ENCODE assay signal across 16 mouse cellular contexts in genomic region chr3:98028936-98029335, GRCm38 (mm10). TPM values are rescaled to one million over a fixed set of nuclear protein-coding genes. Genes with fewer than 3 reads are reported as not detected.
DNase-seq lines count a peak whose midpoint lies in the region; ATAC-seq and TF ChIP-seq lines count a peak whose summit lies in the region.
"Had no signal": no experiment of that assay in that cellular context is flagged by ENCODE, and none has a peak within 500 bp of the region (broad histone marks: within the 10 kb centered on the region; RNA-seq: fewer than 3 reads in every experiment).

No protein-coding gene starts in this region.

- H3K4me1 ChIP-seq in forebrain, embryonic 10.5 days, result peaks cover 97% of the 10 kb centered on the region
- peaks cover 73% of the 10 kb centered on the region for H3K4me1 ChIP-seq in forebrain, embryonic 12.5 days
- peaks cover 84% of the 10 kb centered on the region for H3K4me1 ChIP-seq in heart, embryonic 10.5 days
- H3K4me1 ChIP-seq in hindbrain, embryonic 16.5 days (ENCODE audit: control insufficient read depth, insufficient read depth, low read depth, low read length), result peaks cover 36% of the 10 kb centered on the region
- H3K4me1 ChIP-seq in hindbrain, embryonic 13.5 days (replicated peaks), result peaks cover 73% of the 10 kb centered on the region
- H3K4me1 ChIP-seq in stomach, embryonic 16.5 days (ENCODE audit: control insufficient read depth, insufficient read depth, low read length), result peaks cover 69% of the 10 kb centered on the region
- peaks cover 22% of the 10 kb centered on the region for H3K4me1 ChIP-seq in stomach, postnatal 0 days (replicated peaks; ENCODE audit: control insufficient read depth, insufficient read depth)

- H3K27me3 ChIP-seq in forebrain, embryonic 10.5 days (ENCODE audit: poor library complexity, severe bottlenecking), result no peaks in the 10 kb centered on the region
- H3K27me3 ChIP-seq in forebrain, embryonic 12.5 days, result peaks cover 4% of the 10 kb centered on the region; the same call in 1 of the 2 replicates
- no peaks in the 10 kb centered on the region for H3K27me3 ChIP-seq in heart, embryonic 10.5 days (ENCODE audit: insufficient read depth, poor library complexity, severe bottlenecking)
- H3K27me3 ChIP-seq in hindbrain, embryonic 16.5 days (replicated peaks; ENCODE audit: control insufficient read depth, insufficient read depth, low read length), result no peaks in the 10 kb centered on the region
- 0 out of 2 replicates have a peak, but pooled peaks cover 4% of the 10 kb centered on the region for H3K27me3 ChIP-seq in hindbrain, embryonic 13.5 days
- no peaks in the 10 kb centered on the region for H3K27me3 ChIP-seq in stomach, embryonic 16.5 days (ENCODE audit: control insufficient read depth, insufficient read depth, low read length)
- H3K27me3 ChIP-seq in stomach, postnatal 0 days (ENCODE audit: control insufficient read depth, insufficient read depth, low read length), result no peaks in the 10 kb centered on the region
- H3K27me3 ChIP-seq: CH12.LX; embryonic facial prominence, embryonic 13.5 days had no signal

- H3K4me2 ChIP-seq in forebrain, embryonic 12.5 days, result no peak overlapping the region
- no peak overlapping the region for H3K4me2 ChIP-seq in hindbrain, embryonic 16.5 days (ENCODE audit: low read length)
- H3K4me2 ChIP-seq in hindbrain, embryonic 13.5 days, result no peak overlapping the region
- no peak overlapping the region for H3K4me2 ChIP-seq in stomach, embryonic 16.5 days (ENCODE audit: low read depth, low read length)
- no peak overlapping the region for H3K4me2 ChIP-seq in stomach, postnatal 0 days (replicated peaks; ENCODE audit: low read depth)
- H3K4me2 ChIP-seq: embryonic facial prominence, embryonic 13.5 days; lung, embryonic 14.5 days had no signal

- H3K36me3 ChIP-seq in forebrain, embryonic 10.5 days (replicated peaks), result no peaks in the 10 kb centered on the region
- no peaks in the 10 kb centered on the region for H3K36me3 ChIP-seq in forebrain, embryonic 12.5 days (replicated peaks)
- H3K36me3 ChIP-seq in heart, embryonic 10.5 days, result no peaks in the 10 kb centered on the region
- no peaks in the 10 kb centered on the region for H3K36me3 ChIP-seq in hindbrain, embryonic 16.5 days (ENCODE audit: control insufficient read depth, insufficient read depth, low read length)
- H3K36me3 ChIP-seq in hindbrain, embryonic 13.5 days, result no peaks in the 10 kb centered on the region
- no peaks in the 10 kb centered on the region for H3K36me3 ChIP-seq in stomach, embryonic 16.5 days (ENCODE audit: control insufficient read depth, insufficient read depth, low read length)
- no peaks in the 10 kb centered on the region for H3K36me3 ChIP-seq in stomach, postnatal 0 days (ENCODE audit: control insufficient read depth, insufficient read depth, low read length)
- H3K36me3 ChIP-seq: embryonic facial prominence, embryonic 13.5 days had no signal

- 79% methylated on average over 10 of the region's 10 CpGs for WGBS in forebrain, embryonic 10.5 days
- WGBS in forebrain, embryonic 12.5 days, result 70% methylated on average over 10 of the region's 10 CpGs
- WGBS in heart, embryonic 10.5 days, result 67% methylated on average over 10 of the region's 10 CpGs
- 59% methylated on average over 10 of the region's 10 CpGs for WGBS in hindbrain, embryonic 16.5 days
- 70% methylated on average over 10 of the region's 10 CpGs for WGBS in hindbrain, embryonic 13.5 days
- WGBS in stomach, embryonic 16.5 days, result 69% methylated on average over 10 of the region's 10 CpGs
- WGBS in stomach, postnatal 0 days, result 61% methylated on average over 10 of the region's 10 CpGs

- no peak overlapping the region for H3K9ac ChIP-seq in forebrain, embryonic 12.5 days
- no peak overlapping the region for H3K9ac ChIP-seq in hindbrain, embryonic 16.5 days (ENCODE audit: low read depth, low read length)
- H3K9ac ChIP-seq in hindbrain, embryonic 13.5 days, result no peak overlapping the region
- H3K9ac ChIP-seq in stomach, embryonic 16.5 days (ENCODE audit: low read length), result no peak overlapping the region
- no peak overlapping the region for H3K9ac ChIP-seq in stomach, postnatal 0 days (ENCODE audit: low read length)
- H3K9ac ChIP-seq: lung, embryonic 14.5 days had no signal

- TF ChIP-seq EP300 in stomach, postnatal 0 days (optimal IDR thresholded peaks at IDR 0.05), result no peak

- no peaks in the 10 kb centered on the region for H3K9me3 ChIP-seq in forebrain, embryonic 10.5 days
- H3K9me3 ChIP-seq in forebrain, embryonic 12.5 days, result no peaks in the 10 kb centered on the region
- H3K9me3 ChIP-seq in heart, embryonic 10.5 days, result no peaks in the 10 kb centered on the region
- no peaks in the 10 kb centered on the region for H3K9me3 ChIP-seq in hindbrain, embryonic 16.5 days (ENCODE audit: control insufficient read depth, low read length)
- no peaks in the 10 kb centered on the region for H3K9me3 ChIP-seq in hindbrain, embryonic 13.5 days
- H3K9me3 ChIP-seq in stomach, embryonic 16.5 days (replicated peaks; ENCODE audit: control insufficient read depth, low read length), result no peaks in the 10 kb centered on the region
- H3K9me3 ChIP-seq in stomach, postnatal 0 days (ENCODE audit: control insufficient read depth, low read length), result no peaks in the 10 kb centered on the region
- H3K9me3 ChIP-seq: embryonic facial prominence, embryonic 13.5 days had no signal

- no peak for DNase-seq in forebrain, embryonic 10.5 days (ENCODE audit: extremely low spot score, low spot score)
- DNase-seq in heart, embryonic 10.5 days (ENCODE audit: low spot score), result no peak
- DNase-seq in heart, postnatal 4 days, result no peak
- no peak for DNase-seq in stomach, postnatal 0 days (ENCODE audit: low spot score)
- DNase-seq: adrenal gland, postnatal 10 days; cerebellum, adult 2 months; kidney, adult 11 months; lung, embryonic 14.5 days; midbrain, embryonic 14.5 days; thymus, postnatal 36 days had no signal

- TF ChIP-seq CTCF in stomach, postnatal 0 days (IDR thresholded peaks at IDR 0.05; ENCODE audit: low read depth), result no peak

- no peak for ATAC-seq in forebrain, embryonic 12.5 days (ENCODE audit: low FRiP score)
- ATAC-seq in hindbrain, embryonic 16.5 days, result no peak
- no peak for ATAC-seq in hindbrain, embryonic 13.5 days (ENCODE audit: low FRiP score)
- no peak for ATAC-seq in stomach, embryonic 16.5 days (ENCODE audit: insufficient read depth, low FRiP score)
- ATAC-seq in stomach, postnatal 0 days (ENCODE audit: low FRiP score, low TSS enrichment), result no peak

- H3K27ac ChIP-seq in forebrain, embryonic 10.5 days, result 0 out of 2 replicates have a peak overlapping the region, but pooled peaks have one; percentile 8
- H3K27ac ChIP-seq in forebrain, embryonic 12.5 days, result no peak overlapping the region
- H3K27ac ChIP-seq in heart, embryonic 10.5 days, result peak overlapping the region; percentile 44; the same call in 1 of the 2 replicates
- H3K27ac ChIP-seq in hindbrain, embryonic 16.5 days (ENCODE audit: low read depth, low read length), result peak overlapping the region; percentile 14; the same call in 1 of the 2 replicates
- no peak overlapping the region for H3K27ac ChIP-seq in hindbrain, embryonic 13.5 days
- 0 out of 2 replicates have a peak overlapping the region, but pooled peaks have one; percentile 10 for H3K27ac ChIP-seq in stomach, embryonic 16.5 days (ENCODE audit: low read length)
- H3K27ac ChIP-seq in stomach, postnatal 0 days (replicated peaks), result no peak overlapping the region

- no peak overlapping the region for H3K4me3 ChIP-seq in forebrain, embryonic 10.5 days
- H3K4me3 ChIP-seq in forebrain, embryonic 12.5 days (replicated peaks), result no peak overlapping the region
- no peak overlapping the region for H3K4me3 ChIP-seq in heart, embryonic 10.5 days
- no peak overlapping the region for H3K4me3 ChIP-seq in hindbrain, embryonic 16.5 days (ENCODE audit: low read length)
- H3K4me3 ChIP-seq in hindbrain, embryonic 13.5 days, result no peak overlapping the region
- no peak overlapping the region for H3K4me3 ChIP-seq in stomach, embryonic 16.5 days (replicated peaks; ENCODE audit: low read length)
- no peak overlapping the region for H3K4me3 ChIP-seq in stomach, postnatal 0 days (ENCODE audit: low read depth, low read length)
- H3K4me3 ChIP-seq: embryonic facial prominence, embryonic 13.5 days had no signal

RNA-seq across cellular contexts. Expression of gene Notch2, which starts 15.6 kb away (rescaled TPM):
- polyA plus RNA-seq in forebrain, embryonic 10.5 days (2016; fragmentation: Nextera tagmentation; extraction: Ambion mirVana), result 19.1 and 21.2 TPM in 2 replicates
- 27.6 and 29.0 TPM in 2 replicates for polyA plus RNA-seq in forebrain, embryonic 12.5 days (2016; fragmentation: Nextera tagmentation; extraction: Ambion mirVana)
- polyA plus RNA-seq in heart, embryonic 10.5 days (2016; fragmentation: Nextera tagmentation; extraction: Ambion mirVana), result 11.2 and 16.8 TPM in 2 replicates
- total RNA-seq in heart, postnatal 4 days (2021), result 10 to 100 TPM; 38.5 to 40.1 TPM
- 7.6 and 12.1 TPM in 2 replicates for polyA plus RNA-seq in hindbrain, embryonic 16.5 days (2015; fragmentation: Nextera tagmentation; extraction: Ambion mirVana)
- 11.1 and 12.0 TPM in 2 replicates for polyA plus RNA-seq in hindbrain, embryonic 13.5 days (2015; fragmentation: Nextera tagmentation; extraction: Ambion mirVana)
- 20.4 and 23.6 TPM in 2 replicates for polyA plus RNA-seq in stomach, embryonic 16.5 days (2015; fragmentation: Nextera tagmentation; extraction: Ambion mirVana)
- polyA plus RNA-seq in stomach, postnatal 0 days (2015; fragmentation: Nextera tagmentation; extraction: Ambion mirVana), result 10.6 TPM in 2 replicates

Comparison
In these comparisons a context has a peak if more than half of its experiments do, and no peak if none do; other contexts are left out.
1. H3K27ac ChIP-seq: peak in forebrain, embryonic 10.5 days (single experiment), heart, embryonic 10.5 days (single experiment), hindbrain, embryonic 16.5 days (single experiment) and stomach, embryonic 16.5 days (single experiment); none in forebrain, embryonic 12.5 days (single experiment), hindbrain, embryonic 13.5 days (single experiment) and stomach, postnatal 0 days (single experiment).